Mouse (Mus musculus) frontal cortex, postnatal 14 days (tissue): ENCODE results near the gene Srrm1.
A peak's percentile ranks its signal among the peaks of the same experiment; 100 is the strongest.

Experiments used
- DNase-seq, 2 experiments: peaks; one replicate each; pipeline ENCODE4 v3.0.0; 2022; ENCODE audit warnings: low spot score in 2 of 2

The Srrm1 gene

GRCm38 (mm10) chr4:135272640-135273306 is 80.3 kb downstream of the Srrm1 start, which contains the start of gene Clic4:
Clic4 (minus strand) TSS chr4:135272814.
- DNase-seq, result peak; percentile 91 to 93

- no peak for DNase-seq
Measured at GRCm38 (mm10) chr4:135271881-135272616, 81.1 kb downstream of the Srrm1 start.

DNA sequence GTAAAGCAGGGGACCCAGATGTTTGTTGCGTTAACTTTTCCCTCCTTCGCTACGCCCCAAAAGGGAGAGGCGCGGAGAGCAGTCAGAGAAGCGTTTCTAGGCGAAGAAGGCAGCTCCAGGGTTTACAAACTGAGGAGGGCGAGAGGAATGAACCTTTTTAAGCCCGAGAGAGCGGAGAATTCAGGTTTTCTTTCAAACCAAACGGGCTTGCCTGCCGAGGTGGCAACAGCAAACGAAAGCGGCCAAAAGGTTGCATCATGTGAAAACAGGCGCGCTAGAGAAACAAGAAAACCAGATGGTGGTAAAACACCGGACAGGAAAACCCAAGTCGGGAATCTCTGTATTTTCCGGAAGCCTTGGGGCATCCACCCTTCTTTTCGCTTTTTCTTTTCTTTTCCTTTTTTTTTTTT is 81.7 kb downstream of the Srrm1 start:
- DNase-seq, result no peak
